Mouse (Mus musculus) neural tube, embryonic 12.5 days (tissue): ENCODE results near the gene Ces4a. TPM values are rescaled to one million over a fixed set of nuclear protein-coding genes. Genes with fewer than 3 reads are reported as not detected.

Experiments used
- ATAC-seq: fragments of 200-750 bp; cut with Nextera tagmentation; 2 replicates; pipeline ENCODE4 v1.8.0; 2017; ENCODE audit warnings: low read depth, mild to moderate bottlenecking, moderate TSS enrichment, moderate library complexity; ENCODE audit not compliant: low FRiP score
- H3K27ac ChIP-seq: fragments of 300-500 bp; sonication (generic); 2 replicates; pipeline ENCODE4 v1.5.1; 2016
- H3K27me3 ChIP-seq: fragments of 300-500 bp; sonication (generic); replicated peaks from 2 replicates; pipeline ENCODE4 v1.6.1; 2016; ENCODE audit warnings: mild to moderate bottlenecking
- H3K36me3 ChIP-seq: fragments of 300-500 bp; sonication (generic); 2 replicates; pipeline ENCODE4 v1.6.1; 2016; ENCODE audit warnings: mild to moderate bottlenecking
- H3K4me1 ChIP-seq: fragments of 300-500 bp; sonication (generic); 2 replicates; pipeline ENCODE4 v1.6.1; 2016
- H3K4me2 ChIP-seq: fragments of 300-500 bp; sonication (generic); replicated peaks from 2 replicates; pipeline ENCODE4 v1.6.1; 2016; ENCODE audit warnings: mild to moderate bottlenecking
- H3K4me3 ChIP-seq: fragments of 300-500 bp; sonication (generic); 2 replicates; pipeline ENCODE4 v1.5.1; 2016
- H3K9ac ChIP-seq: fragments of 300-500 bp; sonication (generic); 2 replicates; pipeline ENCODE4 v1.6.1; 2016; ENCODE audit warnings: mild to moderate bottlenecking
- H3K9me3 ChIP-seq: fragments of 300-500 bp; sonication (generic); 2 replicates; pipeline ENCODE4 v1.6.1; 2016; ENCODE audit warnings: mild to moderate bottlenecking
- WGBS: fragments of 180-500 bp; shearing (Covaris S2); methylation state at CpG from one replicate; pipeline ENCODE4 v1.1.7; 2016; 5-methylcytosine and 5-hydroxymethylcytosine counted together
- polyA plus RNA-seq: library from polyadenylated mRNA; unstranded; fragments of >200 nt; fragmentation: Nextera tagmentation; extraction: Ambion mirVana; gene quantifications from 2 replicates; pipeline ENCODE4 v1.2.1, GENCODE M21; 2016

Gene Ces4a
- polyA plus RNA-seq, 1 experiment from 2014 or later, result not detected

- peak; percentile 88 for ATAC-seq
- 1% methylated on average over 27 of the region's 27 CpGs for WGBS
- Histone ChIP-seq H3K36me3 (no peaks in the 10 kb centered on the region), H3K4me2 (peak overlapping the region; percentile 58), H3K27me3 (no peaks in the 10 kb centered on the region; the same call in 1 of the 2 replicates), H3K27ac (peak overlapping the region; percentile 28; the same call in 1 of the 2 replicates), H3K9me3 (no peaks in the 10 kb centered on the region), H3K4me3 (peak overlapping the region; percentile 25), H3K4me1 (peaks cover 13% of the 10 kb centered on the region), H3K9ac (0 out of 2 replicates have a peak overlapping the region, but pooled peaks have one; percentile 30)
Observed at GRCm38 (mm10) chr8:105152623-105153398, 21.2 kb downstream of the Ces4a start.

DNA sequence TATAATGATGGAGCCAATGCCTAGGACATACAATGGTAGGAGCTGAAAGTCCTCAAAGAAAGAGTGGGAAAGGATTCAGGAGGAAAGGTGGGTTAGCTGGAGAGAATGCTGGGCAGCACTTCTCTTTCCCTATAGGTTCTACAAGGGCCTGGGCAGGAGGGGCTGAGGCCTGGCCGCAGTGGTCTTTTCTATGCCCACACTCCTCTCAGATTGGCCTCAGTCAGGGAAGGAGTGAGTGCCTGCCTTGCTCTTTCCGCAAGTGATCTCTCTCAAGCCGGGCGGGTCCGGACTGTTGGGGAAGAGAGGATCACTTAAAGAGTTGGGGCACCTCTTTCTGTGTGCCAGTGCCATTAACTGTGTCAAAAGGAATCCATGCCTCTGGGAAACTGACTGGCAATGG, 22.7 kb downstream of the Ces4a start:
- Histone ChIP-seq H3K4me1 (peaks cover 13% of the 10 kb centered on the region), H3K27ac (no peak overlapping the region), H3K27me3 (no peaks in the 10 kb centered on the region), H3K36me3 (no peaks in the 10 kb centered on the region), H3K9ac (no peak overlapping the region), H3K4me3 (no peak overlapping the region), H3K9me3 (no peaks in the 10 kb centered on the region), H3K4me2 (no peak overlapping the region)
- 86% methylated on average over 5 of the region's 5 CpGs for WGBS
- ATAC-seq, result no peak

GRCm38 (mm10) chr8:105155091-105155745, 23.6 kb downstream of the Ces4a start:
- Histone ChIP-seq H3K9me3 (no peaks in the 10 kb centered on the region), H3K9ac (no peak overlapping the region), H3K4me3 (no peak overlapping the region), H3K27ac (no peak overlapping the region), H3K27me3 (no peaks in the 10 kb centered on the region), H3K4me1 (peaks cover 13% of the 10 kb centered on the region), H3K4me2 (no peak overlapping the region), H3K36me3 (no peaks in the 10 kb centered on the region)
- ATAC-seq, result no peak
- 85% methylated on average over 6 of the region's 6 CpGs for WGBS

GRCm38 (mm10) chr8:105157555-105157954, 26.0 kb downstream of the Ces4a start:
- H3K4me3 ChIP-seq, result no peak overlapping the region
- no peaks in the 10 kb centered on the region for H3K36me3 ChIP-seq
- H3K4me1 ChIP-seq, result peaks cover 8% of the 10 kb centered on the region
- WGBS, result 58% methylated on average over 10 of the region's 10 CpGs
- H3K4me2 ChIP-seq, result no peak overlapping the region
- H3K9me3 ChIP-seq, result no peaks in the 10 kb centered on the region
- H3K27ac ChIP-seq, result no peak overlapping the region
- H3K9ac ChIP-seq, result no peak overlapping the region
- no peak for ATAC-seq
- no peaks in the 10 kb centered on the region for H3K27me3 ChIP-seq

GRCm38 (mm10) chr8:105158084-105158483, 26.5 kb downstream of the Ces4a start:
- Histone ChIP-seq H3K9ac (no peak overlapping the region), H3K4me3 (no peak overlapping the region), H3K27ac (no peak overlapping the region), H3K4me1 (peaks cover 3% of the 10 kb centered on the region), H3K27me3 (no peaks in the 10 kb centered on the region), H3K36me3 (no peaks in the 10 kb centered on the region), H3K9me3 (no peaks in the 10 kb centered on the region), H3K4me2 (no peak overlapping the region)
- 78% methylated on average over 3 of the region's 3 CpGs for WGBS
- ATAC-seq, result no peak

DNA sequence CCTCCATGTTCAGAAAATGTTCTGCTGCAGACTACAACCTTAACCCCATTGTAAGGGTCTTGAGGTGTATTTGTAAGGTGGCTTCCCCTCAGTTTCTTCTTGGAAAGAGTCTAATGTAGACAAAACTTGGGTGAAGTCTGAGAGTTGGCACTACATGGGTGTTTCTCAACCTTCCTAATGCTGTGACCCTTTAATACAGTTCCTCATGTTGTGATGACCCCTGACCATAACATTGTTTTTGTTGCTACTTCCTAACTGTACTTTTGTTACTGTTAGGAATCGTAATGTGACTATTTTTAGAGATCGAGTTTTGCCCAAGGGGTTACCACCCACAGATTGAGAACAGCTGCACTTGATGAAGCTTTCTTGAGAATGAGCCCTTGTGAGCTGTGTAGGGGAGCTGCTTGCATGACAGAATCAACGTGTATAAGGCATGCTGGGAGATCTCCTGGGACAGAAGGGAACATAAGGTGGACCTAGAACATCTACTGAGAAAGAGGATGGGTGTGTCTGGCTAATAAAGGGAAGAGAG, 29.6 kb downstream of the Ces4a start:
- no peak overlapping the region for H3K27ac ChIP-seq
- H3K9ac ChIP-seq, result no peak overlapping the region
- H3K36me3 ChIP-seq, result no peaks in the 10 kb centered on the region
- no peaks in the 10 kb centered on the region for H3K4me1 ChIP-seq
- no peaks in the 10 kb centered on the region for H3K9me3 ChIP-seq
- ATAC-seq, result no peak
- no peak overlapping the region for H3K4me3 ChIP-seq
- H3K27me3 ChIP-seq, result no peaks in the 10 kb centered on the region
- H3K4me2 ChIP-seq, result no peak overlapping the region
- WGBS, result 65% methylated on average over 3 of the region's 3 CpGs

- H3K4me1 ChIP-seq, result no peaks in the 10 kb centered on the region
- H3K27ac ChIP-seq, result no peak overlapping the region
- 27% methylated on average over 6 of the region's 6 CpGs for WGBS
Observed at GRCm38 (mm10) chr8:105164272-105164902, 32.8 kb downstream of the Ces4a start.

GRCm38 (mm10) chr8:105165191-105165590, 33.6 kb downstream of the Ces4a start:
- ATAC-seq, result no peak
- Histone ChIP-seq H3K9ac (no peak overlapping the region), H3K4me2 (no peak overlapping the region), H3K27ac (no peak overlapping the region), H3K36me3 (no peaks in the 10 kb centered on the region), H3K4me3 (no peak overlapping the region), H3K4me1 (no peaks in the 10 kb centered on the region), H3K9me3 (no peaks in the 10 kb centered on the region), H3K27me3 (no peaks in the 10 kb centered on the region)
- WGBS, result 85% methylated on average over 2 of the region's 2 CpGs

More at GRCm38 (mm10) chr8:105164272-105164902, 32.8 kb downstream of the Ces4a start:
- no peak overlapping the region for H3K4me3 ChIP-seq
- H3K36me3 ChIP-seq, result no peaks in the 10 kb centered on the region
- ATAC-seq, result no peak
- H3K9ac ChIP-seq, result no peak overlapping the region
- H3K4me2 ChIP-seq, result no peak overlapping the region
- H3K27me3 ChIP-seq, result no peaks in the 10 kb centered on the region
- H3K9me3 ChIP-seq, result no peaks in the 10 kb centered on the region

DNA sequence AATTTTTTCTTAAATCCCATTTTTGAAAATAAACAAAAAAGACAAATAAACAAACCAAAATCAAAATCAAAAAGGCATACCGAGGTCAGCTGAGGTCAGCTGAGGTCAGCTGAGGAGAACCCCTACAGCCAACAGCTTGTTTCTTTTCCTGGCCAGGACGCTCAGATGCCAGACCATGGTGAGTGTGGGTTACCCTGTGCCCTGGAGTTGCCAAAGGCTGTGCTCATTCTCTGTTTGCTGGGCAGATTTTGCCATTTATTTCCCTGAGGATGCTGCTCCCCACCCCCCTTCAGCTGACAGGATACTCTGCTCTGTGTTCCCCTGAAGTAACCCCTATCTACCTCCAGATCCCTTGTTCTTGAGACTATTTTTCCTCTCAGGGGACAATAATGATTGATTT, 35.5 kb downstream of the Ces4a start:
- Histone ChIP-seq H3K4me2 (no peak overlapping the region), H3K36me3 (no peaks in the 10 kb centered on the region), H3K4me1 (no peaks in the 10 kb centered on the region), H3K9me3 (no peaks in the 10 kb centered on the region), H3K27ac (no peak overlapping the region), H3K27me3 (no peaks in the 10 kb centered on the region), H3K9ac (no peak overlapping the region), H3K4me3 (no peak overlapping the region)
- no peak for ATAC-seq
- 79% methylated on average over 2 of the region's 2 CpGs for WGBS

GRCm38 (mm10) chr8:105169582-105169981, 38.0 kb downstream of the Ces4a start:
- no peak overlapping the region for H3K4me2 ChIP-seq
- H3K36me3 ChIP-seq, result no peaks in the 10 kb centered on the region
- H3K27ac ChIP-seq, result no peak overlapping the region
- H3K27me3 ChIP-seq, result no peaks in the 10 kb centered on the region
- no peaks in the 10 kb centered on the region for H3K9me3 ChIP-seq
- no peak overlapping the region for H3K4me3 ChIP-seq
- peaks cover 4% of the 10 kb centered on the region for H3K4me1 ChIP-seq
- WGBS, result 54% methylated on average over 3 of the region's 3 CpGs
- no peak overlapping the region for H3K9ac ChIP-seq
- ATAC-seq, result no peak

DNA sequence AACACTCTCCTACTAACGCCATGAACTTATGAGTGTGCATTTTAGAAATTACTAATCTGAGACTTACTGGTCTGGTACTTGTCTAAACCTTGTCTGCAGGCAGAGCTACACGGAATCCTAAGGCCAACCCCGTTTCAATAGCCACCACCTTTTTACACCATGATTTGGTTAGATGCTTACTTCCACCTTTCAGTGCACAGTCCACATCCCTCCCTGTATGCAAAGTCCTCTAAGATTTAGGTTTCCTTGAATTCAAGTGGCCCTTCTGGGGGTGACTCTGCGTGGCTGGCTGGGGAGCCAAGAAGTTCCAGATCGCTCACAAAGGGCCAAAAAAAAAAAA, 38.4 kb downstream of the Ces4a start:
- ATAC-seq, result no peak; the same call in 1 of the 2 replicates
- H3K27ac ChIP-seq, result peak overlapping the region; percentile 72; the same call in 1 of the 2 replicates
- no peaks in the 10 kb centered on the region for H3K27me3 ChIP-seq
- H3K9me3 ChIP-seq, result no peaks in the 10 kb centered on the region
- peak overlapping the region; percentile 69 for H3K4me2 ChIP-seq
- peak overlapping the region; percentile 85 for H3K4me3 ChIP-seq
- 2% methylated on average over 5 of the region's 5 CpGs for WGBS
- H3K4me1 ChIP-seq, result peaks cover 4% of the 10 kb centered on the region
- H3K36me3 ChIP-seq, result no peaks in the 10 kb centered on the region
- H3K9ac ChIP-seq, result peak overlapping the region; percentile 91
